Comparison of ENCODE assay signal across 8 mouse cellular contexts in genomic region chr2:29965906-29966305, GRCm38 (mm10). TPM values are rescaled to one million over a fixed set of nuclear protein-coding genes. Genes with fewer than 3 reads are reported as not detected.
DNase-seq lines count a peak whose midpoint lies in the region; ATAC-seq and TF ChIP-seq lines count a peak whose summit lies in the region.

No protein-coding gene starts in this region.

- peak; percentile 1; the same call in 1 of the 2 replicates for ATAC-seq in limb, embryonic 14.5 days (ENCODE audit: low FRiP score, low read depth)
- ATAC-seq in midbrain, postnatal 0 days (ENCODE audit: low FRiP score) = peak; percentile 59

- no peaks in the 10 kb centered on the region for H3K9me3 ChIP-seq in limb, embryonic 14.5 days (ENCODE audit: control insufficient read depth, low read length)
- no peaks in the 10 kb centered on the region for H3K9me3 ChIP-seq in midbrain, postnatal 0 days (ENCODE audit: low read length)

- peaks cover 21% of the 10 kb centered on the region; the same call in 1 of the 2 replicates for H3K36me3 ChIP-seq in limb, embryonic 14.5 days (ENCODE audit: control insufficient read depth, insufficient read depth, low read length)
- peaks cover 9% of the 10 kb centered on the region; the same call in 1 of the 2 replicates for H3K36me3 ChIP-seq in midbrain, postnatal 0 days (ENCODE audit: insufficient read depth, low read length)

- intact Hi-C loops in gastrocnemius, adult 2 months (cut with DNase I) = no loop called here

- no peak for TF ChIP-seq POLR2A in limb, embryonic 14.5 days (IDR thresholded peaks at IDR 0.05; ENCODE audit: borderline replicate concordance, extremely low read depth, insufficient read depth, insufficient read length)

- peaks cover 19% of the 10 kb centered on the region for H3K4me1 ChIP-seq in limb, embryonic 14.5 days (ENCODE audit: control insufficient read depth, insufficient read depth, low read length)
- H3K4me1 ChIP-seq in midbrain, postnatal 0 days (ENCODE audit: insufficient read depth, low read length) = peaks cover 14% of the 10 kb centered on the region

- peak overlapping the region; percentile 97 for H3K4me3 ChIP-seq in gastrocnemius, adult 2 months
- peak overlapping the region; percentile 98 for H3K4me3 ChIP-seq in limb, embryonic 14.5 days (replicated peaks; ENCODE audit: low read length)
- peak overlapping the region; percentile 98 for H3K4me3 ChIP-seq in midbrain, postnatal 0 days (ENCODE audit: low read depth, low read length)

- peak; percentile 32 for DNase-seq in heart, adult 8-10 months (ENCODE audit: low spot score)
- DNase-seq in heart, adult 9 months (ENCODE audit: low spot score in 2 of 2) = no peak
- peak; percentile 60 for DNase-seq in cerebellum, adult 8-10 months
- no peak for DNase-seq in gastrocnemius, adult 2 months
- peak; percentile 48 for DNase-seq in kidney, adult 11 months
- peak; percentile 60 for DNase-seq in limb, embryonic 14.5 days (ENCODE audit: low spot score)
- peak; percentile 53 for DNase-seq in midbrain, postnatal 0 days (ENCODE audit: low spot score)
- DNase-seq in thymus, adult 18-20 months = peak; percentile 53 to 56

- under 1% methylated on average over 26 of the region's 41 CpGs for WGBS in limb, embryonic 14.5 days
- under 1% methylated on average over 40 of the region's 41 CpGs for WGBS in midbrain, postnatal 0 days

- H3K4me2 ChIP-seq in limb, embryonic 14.5 days (replicated peaks; ENCODE audit: low read depth, low read length, severe bottlenecking) = peak overlapping the region; percentile 50
- H3K4me2 ChIP-seq in midbrain, postnatal 0 days (ENCODE audit: low read depth, low read length, poor library complexity, severe bottlenecking) = peak overlapping the region; percentile 63

- TF ChIP-seq CTCF in gastrocnemius, adult 2 months (IDR thresholded peaks at IDR 0.05) = peak; percentile 34; the same call in 1 of the 2 replicates
- TF ChIP-seq CTCF in midbrain, postnatal 0 days (IDR thresholded peaks at IDR 0.05) = peak; percentile 35

- no peaks in the 10 kb centered on the region for H3K27me3 ChIP-seq in limb, embryonic 14.5 days (ENCODE audit: control insufficient read depth, insufficient read depth, low read length)
- no peaks in the 10 kb centered on the region for H3K27me3 ChIP-seq in midbrain, postnatal 0 days (ENCODE audit: insufficient read depth, low read length)

- H3K27ac ChIP-seq in gastrocnemius, adult 2 months = peak overlapping the region; percentile 99
- H3K27ac ChIP-seq in limb, embryonic 14.5 days (replicated peaks; ENCODE audit: low read depth, low read length) = peak overlapping the region; percentile 83
- H3K27ac ChIP-seq in midbrain, postnatal 0 days (ENCODE audit: low read depth, low read length) = peak overlapping the region; percentile 97

- H3K9ac ChIP-seq in limb, embryonic 14.5 days (ENCODE audit: low read depth, low read length, severe bottlenecking) = peak overlapping the region; percentile 96
- H3K9ac ChIP-seq in midbrain, postnatal 0 days (replicated peaks; ENCODE audit: low read length, poor library complexity, severe bottlenecking) = peak overlapping the region; percentile 99

RNA-seq across cellular contexts. Expression of gene Sptan1, which starts 0.5 kb away (rescaled TPM):
- 100 to 1,000 TPM; 137 to 180 (median 163) TPM for total RNA-seq in heart, adult 8-10 months (2022)
- 10 to 100 TPM; 41.8 to 62.1 TPM for total RNA-seq in gastrocnemius, adult 2 months (2021)
- 176 and 206 TPM in 2 replicates for polyA plus RNA-seq in limb, embryonic 14.5 days (2012; rRNA removed)
- 150 and 153 TPM in 2 replicates for polyA plus RNA-seq in limb, embryonic 14.5 days (2014; fragmentation: Nextera tagmentation; extraction: Ambion mirVana)
- total RNA-seq in midbrain, postnatal 0 days (2014; rRNA removed) = 796 and 822 TPM in 2 replicates
- polyA plus RNA-seq in midbrain, postnatal 0 days (2015; fragmentation: Nextera tagmentation; extraction: Ambion mirVana) = 193 and 200 TPM in 2 replicates

RNA-seq across cellular contexts. Expression of gene Gle1, which starts 30.7 kb away (rescaled TPM):
- 10 to 100 TPM; 21.4 to 26.2 (median 24.5) TPM for total RNA-seq in heart, adult 8-10 months (2022)
- total RNA-seq in gastrocnemius, adult 2 months (2021) = 10 to 100 TPM; 23.2 to 28.3 TPM
- polyA plus RNA-seq in limb, embryonic 14.5 days (2012; rRNA removed) = 42.0 and 42.3 TPM in 2 replicates
- polyA plus RNA-seq in limb, embryonic 14.5 days (2014; fragmentation: Nextera tagmentation; extraction: Ambion mirVana) = 49.7 and 54.5 TPM in 2 replicates
- 37.7 and 45.5 TPM in 2 replicates for total RNA-seq in midbrain, postnatal 0 days (2014; rRNA removed)
- 55.0 and 56.0 TPM in 2 replicates for polyA plus RNA-seq in midbrain, postnatal 0 days (2015; fragmentation: Nextera tagmentation; extraction: Ambion mirVana)

Comparison
In these comparisons a context has a peak if more than half of its experiments do, and no peak if none do; other contexts are left out.
1. DNase-seq: peak in heart, adult 8-10 months (single experiment), cerebellum, adult 8-10 months (single experiment), kidney, adult 11 months (single experiment), limb, embryonic 14.5 days (single experiment), midbrain, postnatal 0 days (single experiment) and thymus, adult 18-20 months (2 of 2); none in heart, adult 9 months (0 of 2) and gastrocnemius, adult 2 months (single experiment).
2. Peak in every context shown above with its lines, with median percentiles within 50 percentile points of each other: H3K27ac ChIP-seq and H3K4me3 ChIP-seq.